Mouse (Mus musculus): ENCODE results near the gene Pabpc4.

GRCm38 (mm10) chr4:123296148-123296534 is 34.0 kb downstream of the Pabpc4 start:
- TF ChIP-seq CTCF (IDR thresholded peaks at IDR 0.05; ENCODE audit: insufficient read depth, low read length) (no peak), POLR2A (IDR thresholded peaks at IDR 0.05; ENCODE audit: borderline replicate concordance, extremely low read depth, low read depth, low read length) (no peak)
